ENCODE assay signal across 17 mouse cellular contexts in the genomic region with DNA sequence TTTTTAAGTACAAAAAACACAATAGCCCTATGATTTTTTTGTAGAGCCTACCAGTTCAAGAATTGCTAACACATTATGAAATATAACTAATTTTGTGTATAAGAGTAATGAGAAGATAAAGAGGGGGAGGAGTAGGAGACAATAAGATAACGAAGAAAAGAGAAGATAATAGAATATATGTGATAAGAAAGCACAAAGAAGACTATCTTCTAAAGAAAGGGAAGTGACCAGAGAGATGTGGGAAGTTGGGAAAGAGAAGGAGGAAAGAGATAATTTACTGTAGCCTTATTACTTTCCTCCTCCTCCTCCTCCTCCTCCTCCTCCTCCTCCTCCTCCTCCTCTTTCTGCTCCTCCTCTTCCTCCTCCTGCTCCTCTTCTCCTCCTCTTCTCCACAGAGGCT.
"Had no signal": no experiment of that assay in that cellular context is flagged by ENCODE, and none has a peak within 500 bp of the region (broad histone marks: within the 10 kb centered on the region; RNA-seq: fewer than 3 reads in every experiment).

No protein-coding gene starts in this region.

- H3K4me3 ChIP-seq: neural tube, embryonic 12.5 days; neural tube, embryonic 13.5 days; neural tube, embryonic 15.5 days; stomach, embryonic 15.5 days had no signal

- H3K9me3 ChIP-seq: neural tube, embryonic 12.5 days; neural tube, embryonic 13.5 days; neural tube, embryonic 15.5 days; stomach, embryonic 15.5 days had no signal

- H3K36me3 ChIP-seq: neural tube, embryonic 12.5 days; neural tube, embryonic 13.5 days; neural tube, embryonic 15.5 days; stomach, embryonic 15.5 days had no signal

- H3K9ac ChIP-seq: neural tube, embryonic 12.5 days; neural tube, embryonic 13.5 days; neural tube, embryonic 15.5 days; stomach, embryonic 15.5 days had no signal

- H3K27me3 ChIP-seq: neural tube, embryonic 12.5 days; neural tube, embryonic 13.5 days; neural tube, embryonic 15.5 days; stomach, embryonic 15.5 days had no signal

- H3K27ac ChIP-seq: neural tube, embryonic 12.5 days; neural tube, embryonic 13.5 days; neural tube, embryonic 15.5 days; stomach, embryonic 15.5 days; stomach, postnatal 0 days had no signal

- DNase-seq: retina, postnatal 1 day; right cerebral cortex, adult 18-20 months; right cerebral cortex, postnatal 14 days; right cerebral cortex, postnatal 25 days; right cerebral cortex, postnatal 4 days; spleen, adult 18-20 months; thymus, adult 18-20 months; thymus, adult 2 months; thymus, postnatal 14 days; thymus, postnatal 25 days; thymus, postnatal 36 days; thymus, postnatal 4 days had no signal

- H3K4me1 ChIP-seq: neural tube, embryonic 12.5 days; neural tube, embryonic 13.5 days; neural tube, embryonic 15.5 days; stomach, embryonic 15.5 days had no signal
